ENCODE assay signal across 26 mouse cellular contexts in the genomic region with DNA sequence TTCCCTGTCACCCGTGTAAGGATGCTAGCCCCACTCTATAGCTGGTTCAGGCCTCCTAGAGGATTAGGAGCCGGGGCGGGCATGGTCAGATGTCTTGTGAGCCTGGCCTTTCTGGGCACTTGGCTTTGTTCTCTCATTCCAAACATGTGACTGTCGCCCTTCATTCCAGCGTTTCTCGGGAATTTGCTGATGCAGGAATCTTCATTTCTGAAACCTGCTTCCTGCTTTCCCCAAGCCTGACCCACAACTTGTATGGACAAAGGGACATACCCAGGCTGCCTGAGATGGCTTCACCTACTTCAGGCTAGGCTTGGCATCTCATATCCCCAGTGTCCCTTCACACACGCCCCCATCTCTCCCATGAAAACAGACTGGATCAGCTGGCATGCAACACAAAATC. TPM values are rescaled to one million over a fixed set of nuclear protein-coding genes. Genes with fewer than 3 reads are reported as not detected.
DNase-seq lines count a peak whose midpoint lies in the region; ATAC-seq and TF ChIP-seq lines count a peak whose summit lies in the region.
"Had no signal": no experiment of that assay in that cellular context is flagged by ENCODE, and none has a peak within 500 bp of the region (broad histone marks: within the 10 kb centered on the region; RNA-seq: fewer than 3 reads in every experiment).

No protein-coding gene starts in this region.

- H3K36me3 ChIP-seq in hindbrain, postnatal 0 days (ENCODE audit: insufficient read depth, low read length): no peaks in the 10 kb centered on the region
- H3K36me3 ChIP-seq: embryonic facial prominence, embryonic 13.5 days; hindbrain, embryonic 12.5 days; liver, embryonic 15.5 days; lung, embryonic 15.5 days; midbrain, embryonic 10.5 days; neural tube, embryonic 12.5 days had no signal

- ATAC-seq in hindbrain, postnatal 0 days: no peak
- ATAC-seq: forebrain, embryonic 16.5 days; intestine, embryonic 16.5 days; midbrain, embryonic 16.5 days had no signal

- H3K4me3 ChIP-seq in hindbrain, postnatal 0 days (ENCODE audit: low read length): no peak overlapping the region
- H3K4me3 ChIP-seq: embryonic facial prominence, embryonic 13.5 days; erythroblast, embryonic 14.5 days; hindbrain, embryonic 12.5 days; liver, embryonic 15.5 days; lung, embryonic 15.5 days; midbrain, embryonic 10.5 days; neural tube, embryonic 12.5 days had no signal

- no peaks in the 10 kb centered on the region for H3K9me3 ChIP-seq in hindbrain, postnatal 0 days (ENCODE audit: low read length)
- H3K9me3 ChIP-seq: embryonic facial prominence, embryonic 13.5 days; hindbrain, embryonic 12.5 days; liver, embryonic 15.5 days; lung, embryonic 15.5 days; midbrain, embryonic 10.5 days; neural tube, embryonic 12.5 days had no signal

- 81% methylated on average over 7 of the region's 7 CpGs for WGBS in hindbrain, postnatal 0 days

- no peaks in the 10 kb centered on the region for H3K4me1 ChIP-seq in hindbrain, postnatal 0 days (ENCODE audit: insufficient read depth, low read length)
- H3K4me1 ChIP-seq: embryonic facial prominence, embryonic 13.5 days; hindbrain, embryonic 12.5 days; liver, embryonic 15.5 days; lung, embryonic 15.5 days; neural tube, embryonic 12.5 days had no signal

- no peaks in the 10 kb centered on the region for H3K27me3 ChIP-seq in hindbrain, postnatal 0 days (ENCODE audit: insufficient read depth, low read length)
- H3K27me3 ChIP-seq: embryonic facial prominence, embryonic 13.5 days; hindbrain, embryonic 12.5 days; lung, embryonic 15.5 days; neural tube, embryonic 12.5 days had no signal

- no peak overlapping the region for H3K27ac ChIP-seq in hindbrain, postnatal 0 days
- H3K27ac ChIP-seq: embryonic facial prominence, embryonic 13.5 days; hindbrain, embryonic 12.5 days; liver, embryonic 15.5 days; lung, embryonic 15.5 days; midbrain, embryonic 10.5 days; neural tube, embryonic 12.5 days had no signal

- DNase-seq in kidney, adult 11 months: peak; percentile 10
- no peak for DNase-seq in kidney, postnatal 4 days
- DNase-seq in right cerebral cortex, adult 18-20 months: peak; percentile 13
- DNase-seq in right cerebral cortex, postnatal 10 days (ENCODE audit: low spot score in 2 of 2): no peak
- DNase-seq in kidney, postnatal 10 days: peak; percentile 13
- DNase-seq in hindbrain, postnatal 0 days (ENCODE audit: low spot score): no peak
- no peak for DNase-seq in heart, adult 11 months
- DNase-seq: adrenal gland, postnatal 14 days; B cell, adult 2 months; cerebellum, adult 11-12 months; cerebellum, adult 9-11 months; gastrocnemius, postnatal 25 days; heart, adult 18-20 months; heart, postnatal 36 days; liver had no signal

- TF ChIP-seq CTCF in hindbrain, postnatal 0 days (IDR thresholded peaks at IDR 0.05; ENCODE audit: low read depth): no peak

- H3K9ac ChIP-seq in hindbrain, postnatal 0 days (replicated peaks; ENCODE audit: low read length): no peak overlapping the region
- H3K9ac ChIP-seq: embryonic facial prominence, embryonic 13.5 days; hindbrain, embryonic 12.5 days; liver, embryonic 15.5 days; lung, embryonic 15.5 days; neural tube, embryonic 12.5 days had no signal

- H3K4me2 ChIP-seq in hindbrain, postnatal 0 days (ENCODE audit: low read depth, low read length): no peak overlapping the region
- H3K4me2 ChIP-seq: embryonic facial prominence, embryonic 13.5 days; heart, embryonic 11.5 days; hindbrain, embryonic 12.5 days; liver, embryonic 15.5 days; lung, embryonic 15.5 days; neural tube, embryonic 12.5 days had no signal

RNA-seq across cellular contexts. Expression of a gene that starts 33.5 kb away (rescaled TPM):
- 2.9 and 3.7 TPM in 2 replicates for total RNA-seq in hindbrain, postnatal 0 days (2014; rRNA removed)
- 1.1 and 1.2 TPM in 2 replicates for polyA plus RNA-seq in hindbrain, postnatal 0 days (2015; fragmentation: Nextera tagmentation; extraction: Ambion mirVana)

Comparison
In these comparisons a context has a peak if more than half of its experiments do, and no peak if none do; other contexts are left out.
1. DNase-seq: peak in kidney, adult 11 months (single experiment), right cerebral cortex, adult 18-20 months (single experiment) and kidney, postnatal 10 days (single experiment); none in kidney, postnatal 4 days (0 of 2), right cerebral cortex, postnatal 10 days (0 of 2), hindbrain, postnatal 0 days (single experiment) and heart, adult 11 months (single experiment).